Mouse (Mus musculus) lung, adult 2 months (tissue): ENCODE data around the gene Ust. TPM values are rescaled to one million over a fixed set of nuclear protein-coding genes. Genes with fewer than 3 reads are reported as not detected.
A peak's percentile ranks its signal among the peaks of the same experiment; 100 is the strongest.

Source experiments
- DNase-seq: peaks from one replicate; pipeline ENCODE4 v3.0.0; 2022
- H3K4me1 ChIP-seq: fragments of 200-500 bp; 2 replicates; pipeline ENCODE4 v1.6.1; 2011; ENCODE audit warnings: low read length; ENCODE audit not compliant: control insufficient read depth, insufficient read depth
- H3K4me3 ChIP-seq: fragments of 200-500 bp; replicated peaks from 2 replicates; pipeline ENCODE3; 2011; ENCODE audit warnings: low read depth, mild to moderate bottlenecking, control low read depth, low read length; ENCODE audit errors: extremely low read depth
- CTCF ChIP-seq: fragments of 200-500 bp; IDR thresholded peaks from 2 replicates; pipeline ENCODE4 v1.5.1; 2011; ENCODE audit warnings: mild to moderate bottlenecking, low read length, control low read depth; ENCODE audit not compliant: insufficient read depth
- POLR2A ChIP-seq: fragments of 200-500 bp; IDR thresholded peaks from 2 replicates; pipeline ENCODE4 v1.6.1; 2011; ENCODE audit warnings: low read depth, mild to moderate bottlenecking, control low read depth, low read length, borderline replicate concordance; ENCODE audit errors: extremely low read depth
- WGBS: fragments of 180-500 bp; shearing (Covaris S2); methylation state at CpG from one replicate; pipeline ENCODE4 v1.1.7; 2018; 5-methylcytosine and 5-hydroxymethylcytosine counted together
- polyA plus RNA-seq: library from polyadenylated mRNA; depleted of rRNA; stranded (reverse); fragments of >200 nt; gene quantifications from 2 replicates; pipeline ENCODE4 v1.2.3, GENCODE M21; 2012

The Ust gene
- polyA plus RNA-seq, 1 experiment = 3.3 TPM

- no peak for DNase-seq
- 80% methylated on average over 2 of the region's 2 CpGs for WGBS
- H3K4me3 ChIP-seq = no peak overlapping the region
- TF ChIP-seq POLR2A (no peak), CTCF (no peak)
- no peaks in the 10 kb centered on the region; the same call in 1 of the 2 replicates for H3K4me1 ChIP-seq
These were observed 126.4 kb downstream of the Ust start for GRCm38 (mm10) chr10:8392226-8392625.

GRCm38 (mm10) chr10:8391264-8391748, 127.3 kb downstream of the Ust start:
- WGBS = 62% methylated on average over 4 of the region's 4 CpGs
- Histone ChIP-seq H3K4me1 (no peaks in the 10 kb centered on the region; the same call in 1 of the 2 replicates), H3K4me3 (no peak overlapping the region)
- no peak for DNase-seq
- TF ChIP-seq CTCF (no peak), POLR2A (no peak)

- Histone ChIP-seq H3K4me1 (no peaks in the 10 kb centered on the region; the same call in 1 of the 2 replicates), H3K4me3 (no peak overlapping the region)
- DNase-seq = no peak
- 64% methylated on average over 7 of the region's 7 CpGs for WGBS
- TF ChIP-seq CTCF (no peak), POLR2A (no peak)
These were observed 130.4 kb downstream of the Ust start for GRCm38 (mm10) chr10:8388239-8388638.

DNA sequence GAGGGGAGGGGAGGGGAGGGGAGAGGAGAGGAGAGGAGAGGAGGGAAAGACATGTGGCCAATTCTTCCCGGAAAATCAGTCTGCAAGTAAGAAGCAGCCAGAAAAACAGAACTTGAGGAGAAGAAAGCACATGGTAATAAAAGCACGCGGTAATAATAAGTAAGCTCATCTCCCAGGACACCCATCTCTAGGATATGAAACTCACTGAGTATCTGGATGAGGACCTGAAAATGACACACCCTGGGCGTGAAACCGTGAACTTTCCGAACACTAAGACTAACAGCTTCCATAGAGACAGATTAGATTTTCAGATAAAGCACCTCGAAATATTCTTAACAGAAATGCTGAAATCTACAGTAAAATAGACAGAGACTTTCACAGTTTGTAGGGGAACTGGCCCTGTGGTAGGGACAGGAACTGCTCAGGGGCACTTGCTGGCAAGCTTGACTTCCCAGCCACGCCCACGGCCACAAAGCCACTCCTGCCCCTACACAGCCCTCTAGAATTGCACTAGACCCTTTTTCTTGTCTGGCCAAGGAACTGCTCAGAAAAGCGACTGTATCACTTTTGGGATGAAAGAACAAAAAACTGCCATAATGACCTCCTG, 148.6 kb downstream of the Ust start:
- 59% methylated on average over 10 of the region's 10 CpGs for WGBS
- no peak for DNase-seq
- H3K4me3 ChIP-seq = no peak overlapping the region
- TF ChIP-seq CTCF (no peak), POLR2A (no peak)
- no peaks in the 10 kb centered on the region for H3K4me1 ChIP-seq

DNA sequence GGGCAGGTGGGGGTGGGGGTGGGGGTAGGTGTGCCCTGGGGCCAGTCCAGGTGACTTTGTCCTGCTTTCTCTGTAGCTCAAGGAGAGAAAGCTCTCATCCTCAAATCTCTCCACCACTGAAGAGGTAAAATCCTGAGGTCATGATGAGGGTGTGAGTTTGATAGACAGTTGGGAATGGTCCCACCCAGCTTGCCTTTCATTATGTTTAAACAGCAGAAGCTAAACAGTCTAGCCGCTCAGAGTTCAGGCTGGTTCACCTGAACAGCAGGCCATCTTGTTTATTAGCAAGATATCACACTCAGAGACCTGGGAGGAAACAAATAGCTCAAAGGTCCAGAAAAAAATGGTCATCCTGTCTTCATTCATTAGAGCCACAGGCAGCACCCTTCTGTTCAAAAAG, 152.8 kb downstream of the Ust start:
- no peaks in the 10 kb centered on the region for H3K4me1 ChIP-seq
- TF ChIP-seq POLR2A = no peak
- no peak for TF ChIP-seq CTCF
- H3K4me3 ChIP-seq = no peak overlapping the region
- no peak for DNase-seq
- WGBS = 45% methylated on average over 1 of the region's 1 CpGs

GRCm38 (mm10) chr10:8364182-8364581, 154.4 kb downstream of the Ust start:
- Histone ChIP-seq H3K4me1 (no peaks in the 10 kb centered on the region), H3K4me3 (no peak overlapping the region)
- 55% methylated on average over 3 of the region's 3 CpGs for WGBS
- TF ChIP-seq CTCF (no peak), POLR2A (no peak)
- no peak for DNase-seq

GRCm38 (mm10) chr10:8363281-8363680, 155.3 kb downstream of the Ust start:
- no peak for TF ChIP-seq CTCF
- no peak for TF ChIP-seq POLR2A
- DNase-seq = no peak
- H3K4me3 ChIP-seq = no peak overlapping the region
- no peaks in the 10 kb centered on the region for H3K4me1 ChIP-seq
- 32% methylated on average over 8 of the region's 8 CpGs for WGBS

DNA sequence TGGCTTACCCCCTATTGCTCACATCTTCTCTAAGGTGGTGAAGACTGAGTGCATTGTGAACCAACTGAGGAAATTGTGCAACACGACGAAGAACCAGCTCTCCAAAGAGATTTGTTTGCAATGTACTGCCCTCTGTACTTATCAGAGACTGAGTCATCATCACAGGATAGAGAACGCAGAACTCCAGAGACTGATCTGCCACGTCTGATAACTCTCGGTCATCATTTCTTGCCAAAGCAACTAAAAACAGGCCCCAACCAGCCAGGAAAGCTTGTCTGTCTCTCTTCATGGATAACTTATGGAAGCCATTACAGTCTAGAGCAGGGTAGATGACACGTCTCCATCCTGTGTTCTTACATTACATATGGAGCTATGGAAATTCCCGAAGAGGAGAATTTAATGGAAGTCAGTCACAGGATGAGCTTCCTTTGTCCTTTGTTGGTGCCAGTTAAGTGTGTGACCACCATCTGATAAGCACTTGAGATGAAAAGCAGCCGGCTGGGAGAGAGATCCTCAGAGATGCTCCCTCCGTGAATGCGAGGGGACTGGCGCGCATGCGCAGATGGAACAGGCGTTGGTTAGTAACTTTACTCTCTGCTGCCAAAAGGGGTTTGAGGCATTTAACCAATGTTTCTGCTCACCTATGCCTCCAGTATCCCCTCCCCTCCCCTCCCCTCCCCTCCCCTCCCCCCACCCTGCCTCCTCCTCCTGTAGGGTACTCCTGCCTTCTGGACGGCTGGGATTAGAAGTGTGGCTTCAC, 160.2 kb downstream of the Ust start:
- 69% methylated on average over 15 of the region's 15 CpGs for WGBS
- DNase-seq = peak; percentile 9
- H3K4me1 ChIP-seq = no peaks in the 10 kb centered on the region
- H3K4me3 ChIP-seq = no peak overlapping the region
- TF ChIP-seq POLR2A = no peak
- TF ChIP-seq CTCF = no peak

DNA sequence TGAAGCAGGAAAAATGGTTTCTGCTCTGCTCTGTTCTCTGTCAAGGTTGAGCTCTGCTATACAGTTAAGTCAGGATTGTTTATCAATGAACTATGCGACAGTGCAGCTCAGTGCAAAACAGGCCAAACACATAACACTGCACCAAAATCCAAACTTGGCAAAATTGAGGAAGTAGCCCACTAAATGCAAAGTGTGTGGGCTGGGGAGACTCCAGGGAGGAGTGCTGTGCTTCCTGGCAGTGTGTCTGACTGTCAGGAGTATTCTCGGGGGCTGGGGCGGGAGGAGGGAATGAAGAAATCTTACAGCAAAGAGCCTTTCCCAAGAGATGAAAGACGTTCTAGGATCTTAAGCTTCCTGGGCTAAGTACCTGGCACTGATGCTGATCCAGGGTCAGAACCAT, 165.1 kb downstream of the Ust start:
- Histone ChIP-seq H3K4me3 (no peak overlapping the region), H3K4me1 (no peaks in the 10 kb centered on the region)
- DNase-seq = no peak
- TF ChIP-seq POLR2A (no peak), CTCF (no peak)
- WGBS = 59% methylated on average over 4 of the region's 4 CpGs

DNA sequence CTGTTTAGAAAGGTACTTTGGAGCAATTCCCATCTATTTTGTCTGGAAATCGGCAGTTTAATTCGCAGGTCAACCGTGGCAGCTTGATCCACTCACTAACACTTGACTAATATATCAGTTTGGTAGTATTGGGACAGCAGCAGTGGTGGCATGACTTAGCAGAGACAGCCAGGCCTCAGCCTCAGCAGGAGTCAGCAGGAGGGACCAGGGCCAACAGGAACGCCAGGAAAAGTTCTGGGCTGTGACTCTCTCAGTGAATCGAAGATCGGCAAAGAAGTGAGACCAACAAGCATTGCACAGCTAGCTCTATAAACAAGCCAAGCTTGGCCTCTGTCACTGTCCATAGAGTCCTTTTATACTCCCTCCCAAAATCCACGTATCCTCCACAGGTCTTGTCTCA, 168.0 kb downstream of the Ust start:
- DNase-seq = no peak
- Histone ChIP-seq H3K4me1 (no peaks in the 10 kb centered on the region), H3K4me3 (no peak overlapping the region)
- WGBS = 84% methylated on average over 7 of the region's 7 CpGs
- no peak for TF ChIP-seq POLR2A
- no peak for TF ChIP-seq CTCF
